Mouse (Mus musculus) midbrain, postnatal 0 days (tissue): ENCODE measurements at regions not wholly inside any gene's neighbourhood (a gene's known extent, or its start where the extent isn't known, plus 50 kb on each side); places are given as distances from the start of the nearest gene placed in this dataset.
A peak's percentile ranks its signal among the peaks of the same experiment; 100 is the strongest.

Experiments
- ATAC-seq: fragments of 200-750 bp; cut with Nextera tagmentation; 2 replicates; pipeline ENCODE4 v1.8.0; 2017; ENCODE audit warnings: moderate number of reproducible peaks, mild to moderate bottlenecking, moderate TSS enrichment, moderate library complexity; ENCODE audit not compliant: low FRiP score
- DNase-seq: peaks from one replicate; pipeline ENCODE4 v3.0.0-alpha.2; 2015; ENCODE audit warnings: low spot score
- H3K27ac ChIP-seq: fragments of 300-500 bp; sonication (generic); 2 replicates; pipeline ENCODE4 v1.5.1; 2014; ENCODE audit warnings: low read depth, mild to moderate bottlenecking, low read length, mixed read lengths
- H3K27me3 ChIP-seq: fragments of 300-500 bp; sonication (generic); 2 replicates; pipeline ENCODE4 v1.6.1; 2014; ENCODE audit warnings: low read length, control low read depth, mixed read lengths; ENCODE audit not compliant: insufficient read depth
- H3K36me3 ChIP-seq: fragments of 300-500 bp; sonication (generic); 2 replicates; pipeline ENCODE4 v1.6.1; 2014; ENCODE audit warnings: low read length, control low read depth, mixed read lengths; ENCODE audit not compliant: insufficient read depth
- H3K4me1 ChIP-seq: fragments of 300-500 bp; sonication (generic); 2 replicates; pipeline ENCODE4 v1.6.1; 2014; ENCODE audit warnings: mild to moderate bottlenecking, control low read depth, antibody characterized with exemption, low read length, mixed read lengths; ENCODE audit not compliant: insufficient read depth
- H3K4me2 ChIP-seq: fragments of 300-500 bp; sonication (generic); 2 replicates; pipeline ENCODE4 v1.6.1; 2014; ENCODE audit warnings: low read depth, mild to moderate bottlenecking, low read length, mixed read lengths; ENCODE audit not compliant: poor library complexity, severe bottlenecking
- H3K4me3 ChIP-seq: fragments of 300-500 bp; sonication (generic); 2 replicates; pipeline ENCODE4 v1.5.1; 2014; ENCODE audit warnings: low read depth, mild to moderate bottlenecking, low read length, moderate library complexity
- H3K9ac ChIP-seq: fragments of 300-500 bp; sonication (generic); replicated peaks from 2 replicates; pipeline ENCODE4 v1.6.1; 2014; ENCODE audit warnings: mild to moderate bottlenecking, low read length, moderate library complexity, mixed read lengths; ENCODE audit not compliant: poor library complexity, severe bottlenecking
- H3K9me3 ChIP-seq: fragments of 300-500 bp; sonication (generic); 2 replicates; pipeline ENCODE4 v1.6.1; 2016; ENCODE audit warnings: low read length, control low read depth
- CTCF ChIP-seq: IDR thresholded peaks from 2 replicates; pipeline ENCODE4 v1.5.1; 2016; ENCODE audit warnings: antibody characterized with exemption, mild to moderate bottlenecking
- WGBS: fragments of 180-500 bp; shearing (Covaris S2); extraction: QIAGEN DNeasy Blood & Tissue Kit; methylation state at CpG from one replicate; pipeline ENCODE4 v1.1.7; 2014; 5-methylcytosine and 5-hydroxymethylcytosine counted together

DNA sequence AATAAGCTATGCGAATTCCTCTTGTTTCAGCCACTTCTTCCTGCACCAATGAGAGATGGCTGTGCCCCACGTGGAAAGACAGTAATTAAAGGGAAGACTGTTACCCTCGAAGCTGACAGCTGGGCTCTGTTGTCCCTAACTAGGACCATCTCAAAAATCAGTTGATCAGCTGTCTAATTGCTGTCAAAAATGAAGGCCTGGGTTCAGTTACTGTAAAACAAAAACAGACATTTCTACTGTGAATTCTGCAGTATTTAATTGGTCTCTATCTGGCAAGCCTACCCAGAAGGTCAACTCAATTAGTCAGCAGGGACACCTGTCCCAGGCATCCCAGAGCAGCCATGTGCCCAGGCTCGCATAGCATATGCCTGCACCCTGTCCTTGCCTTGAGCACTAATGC is 385.8 kb upstream of the Zdhhc25 start:
- Histone ChIP-seq H3K36me3 (no peaks in the 10 kb centered on the region), H3K4me1 (no peaks in the 10 kb centered on the region), H3K27ac (no peak overlapping the region), H3K9me3 (no peaks in the 10 kb centered on the region), H3K9ac (no peak overlapping the region), H3K27me3 (no peaks in the 10 kb centered on the region), H3K4me2 (no peak overlapping the region), H3K4me3 (no peak overlapping the region)
- 48% methylated on average over 4 of the region's 4 CpGs for WGBS
- no peak for TF ChIP-seq CTCF
- ATAC-seq = no peak
- DNase-seq = no peak

- no peaks in the 10 kb centered on the region for H3K36me3 ChIP-seq
- no peak for TF ChIP-seq CTCF
- no peak overlapping the region for H3K4me3 ChIP-seq
- no peak overlapping the region for H3K9ac ChIP-seq
- H3K27me3 ChIP-seq = no peaks in the 10 kb centered on the region
- no peak overlapping the region for H3K27ac ChIP-seq
- DNase-seq (no peak), ATAC-seq (no peak)
- WGBS = 66% methylated on average over 4 of the region's 4 CpGs
- no peaks in the 10 kb centered on the region for H3K4me1 ChIP-seq
- H3K4me2 ChIP-seq = no peak overlapping the region
- H3K9me3 ChIP-seq = no peaks in the 10 kb centered on the region
These were observed 370.6 kb upstream of the Zdhhc25 start for GRCm38 (mm10) chr15:88229456-88229855.

DNA sequence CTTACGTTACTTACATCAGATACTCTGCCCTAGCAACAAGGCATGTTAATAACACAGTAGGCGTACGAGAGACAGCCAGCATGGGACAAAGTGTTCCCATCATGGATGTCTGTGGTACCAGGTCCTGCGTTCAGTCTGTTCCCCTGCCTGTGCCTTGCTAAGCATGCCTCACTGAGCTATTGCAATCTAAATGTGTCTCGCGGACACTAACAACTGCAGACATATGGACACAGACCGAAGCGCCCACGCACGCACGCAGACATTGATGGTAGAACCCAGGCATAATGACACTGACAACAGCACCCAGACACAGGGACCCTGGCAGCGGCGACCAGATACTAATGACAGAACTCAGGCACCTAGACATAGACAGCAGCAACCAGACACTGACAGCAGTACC is 355.5 kb upstream of the Zdhhc25 start:
- Histone ChIP-seq H3K27ac (no peak overlapping the region), H3K9ac (no peak overlapping the region), H3K9me3 (no peaks in the 10 kb centered on the region), H3K36me3 (no peaks in the 10 kb centered on the region), H3K4me1 (no peaks in the 10 kb centered on the region), H3K4me2 (no peak overlapping the region), H3K27me3 (no peaks in the 10 kb centered on the region), H3K4me3 (no peak overlapping the region)
- no peak for DNase-seq
- WGBS = 90% methylated on average over 13 of the region's 13 CpGs
- no peak for TF ChIP-seq CTCF
- ATAC-seq = no peak

GRCm38 (mm10) chr15:88245496-88246246 is 354.4 kb upstream of the Zdhhc25 start:
- Histone ChIP-seq H3K9me3 (no peaks in the 10 kb centered on the region), H3K36me3 (no peaks in the 10 kb centered on the region), H3K27ac (no peak overlapping the region), H3K4me3 (no peak overlapping the region), H3K4me2 (no peak overlapping the region), H3K27me3 (no peaks in the 10 kb centered on the region), H3K4me1 (no peaks in the 10 kb centered on the region), H3K9ac (no peak overlapping the region)
- ATAC-seq = no peak
- DNase-seq = peak; percentile 12
- WGBS = 53% methylated on average over 22 of the region's 22 CpGs
- no peak for TF ChIP-seq CTCF

GRCm38 (mm10) chr15:88247974-88248625 is 352.0 kb upstream of the Zdhhc25 start:
- Histone ChIP-seq H3K27me3 (no peaks in the 10 kb centered on the region), H3K9ac (no peak overlapping the region), H3K4me1 (no peaks in the 10 kb centered on the region), H3K4me3 (no peak overlapping the region), H3K36me3 (no peaks in the 10 kb centered on the region), H3K4me2 (no peak overlapping the region), H3K9me3 (no peaks in the 10 kb centered on the region), H3K27ac (no peak overlapping the region; the same call in 1 of the 2 replicates)
- WGBS = 24% methylated on average over 14 of the region's 14 CpGs
- peak; percentile 94 for DNase-seq
- peak; percentile 98 for TF ChIP-seq CTCF
- ATAC-seq = peak; percentile 77; the same call in 1 of the 2 replicates

GRCm38 (mm10) chr15:88288051-88288450 is 312.1 kb upstream of the Zdhhc25 start:
- no peak overlapping the region for H3K27ac ChIP-seq
- no peaks in the 10 kb centered on the region for H3K27me3 ChIP-seq
- H3K9me3 ChIP-seq = no peaks in the 10 kb centered on the region
- ATAC-seq (no peak), DNase-seq (peak; percentile 12)
- no peak overlapping the region for H3K4me2 ChIP-seq
- H3K36me3 ChIP-seq = no peaks in the 10 kb centered on the region
- no peaks in the 10 kb centered on the region for H3K4me1 ChIP-seq
- TF ChIP-seq CTCF = no peak
- no peak overlapping the region for H3K9ac ChIP-seq
- no peak overlapping the region for H3K4me3 ChIP-seq
- 64% methylated on average over 16 of the region's 16 CpGs for WGBS
